Mouse (Mus musculus) stomach, postnatal 0 days (tissue): Measurements from ENCODE around the gene Llgl2. TPM values are rescaled to one million over a fixed set of nuclear protein-coding genes. Genes with fewer than 3 reads are reported as not detected.

ENCODE experiments used
- ATAC-seq: fragments of 200-750 bp; cut with Nextera tagmentation; 2 replicates; pipeline ENCODE4 v1.8.0; 2017; ENCODE audit not compliant: low FRiP score, low TSS enrichment
- DNase-seq: peaks from one replicate; pipeline ENCODE4 v3.0.0-alpha.2; 2016; ENCODE audit warnings: low spot score
- H3K27ac ChIP-seq: fragments of 300-500 bp; sonication (generic); replicated peaks from 2 replicates; pipeline ENCODE4 v1.5.1; 2014; ENCODE audit warnings: mild to moderate bottlenecking, control low read depth
- H3K27me3 ChIP-seq: fragments of 300-500 bp; sonication (generic); 2 replicates; pipeline ENCODE4 v1.6.1; 2014; ENCODE audit warnings: low read length; ENCODE audit not compliant: control insufficient read depth, insufficient read depth
- H3K36me3 ChIP-seq: fragments of 300-500 bp; sonication (generic); 2 replicates; pipeline ENCODE4 v1.6.1; 2014; ENCODE audit warnings: low read length, mixed read lengths; ENCODE audit not compliant: control insufficient read depth, insufficient read depth
- H3K4me1 ChIP-seq: fragments of 300-500 bp; sonication (generic); replicated peaks from 2 replicates; pipeline ENCODE4 v1.6.1; 2014; ENCODE audit warnings: antibody characterized with exemption; ENCODE audit not compliant: control insufficient read depth, insufficient read depth
- H3K4me2 ChIP-seq: fragments of 300-500 bp; sonication (generic); replicated peaks from 2 replicates; pipeline ENCODE4 v1.6.1; 2014; ENCODE audit warnings: low read depth, mild to moderate bottlenecking, control low read depth, moderate library complexity
- H3K4me3 ChIP-seq: fragments of 300-500 bp; sonication (generic); 2 replicates; pipeline ENCODE4 v1.5.1; 2014; ENCODE audit warnings: low read depth, low read length, control low read depth
- H3K9ac ChIP-seq: fragments of 300-500 bp; sonication (generic); 2 replicates; pipeline ENCODE4 v1.6.1; 2014; ENCODE audit warnings: mild to moderate bottlenecking, low read length, control low read depth, mixed read lengths
- H3K9me3 ChIP-seq: fragments of 300-500 bp; sonication (generic); 2 replicates; pipeline ENCODE4 v1.6.1; 2016; ENCODE audit warnings: low read length; ENCODE audit not compliant: control insufficient read depth
- CTCF ChIP-seq: IDR thresholded peaks from 2 replicates; pipeline ENCODE4 v1.5.1; 2016; ENCODE audit warnings: antibody characterized with exemption, low read depth, mild to moderate bottlenecking, moderate library complexity
- EP300 ChIP-seq: optimal IDR thresholded peaks from 2 replicates; pipeline ENCODE3; 2016; ENCODE audit warnings: antibody characterized with exemption
- WGBS: fragments of 180-500 bp; shearing (Covaris S2); extraction: QIAGEN DNeasy Blood & Tissue Kit; methylation state at CpG from one replicate; pipeline ENCODE4 v1.1.7; 2014; 5-methylcytosine and 5-hydroxymethylcytosine counted together
- polyA plus RNA-seq: library from polyadenylated mRNA; unstranded; fragments of >200 nt; fragmentation: Nextera tagmentation; extraction: Ambion mirVana; gene quantifications from 2 replicates; pipeline ENCODE4 v1.2.1, GENCODE M21; 2015

Llgl2 gene
- polyA plus RNA-seq, 1 experiment from 2014 or later: 58.4 TPM

DNA sequence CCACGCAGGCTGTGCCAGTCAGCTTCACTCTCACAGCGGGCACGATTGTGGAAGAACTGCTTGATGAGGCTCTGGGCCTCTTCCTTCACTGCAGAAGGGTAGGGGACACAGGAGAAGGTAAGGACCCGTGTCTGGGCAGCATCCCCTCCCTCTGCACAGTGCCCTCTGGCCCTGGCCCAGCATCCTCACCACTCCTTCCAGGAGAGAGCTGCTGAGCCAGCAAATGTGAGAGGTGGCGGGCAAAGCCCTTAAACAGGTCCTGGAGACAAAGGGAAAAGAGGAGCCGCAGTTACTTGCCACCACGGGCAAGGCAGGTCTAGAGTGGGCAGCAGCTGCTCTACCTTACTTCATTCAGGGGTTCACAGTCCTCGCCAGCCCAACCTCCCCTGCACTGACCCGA, 69.2 kb downstream of the Llgl2 start:
- no peaks in the 10 kb centered on the region for H3K27me3 ChIP-seq
- no peaks in the 10 kb centered on the region for H3K9me3 ChIP-seq
- 85% methylated on average over 9 of the region's 9 CpGs for WGBS
- H3K4me1 ChIP-seq: no peaks in the 10 kb centered on the region
- DNase-seq (no peak), ATAC-seq (no peak)
- TF ChIP-seq EP300 (no peak), CTCF (no peak)
- no peak overlapping the region for H3K9ac ChIP-seq
- peaks cover 8% of the 10 kb centered on the region; the same call in 1 of the 2 replicates for H3K36me3 ChIP-seq
- no peak overlapping the region for H3K4me3 ChIP-seq
- H3K27ac ChIP-seq: no peak overlapping the region
- no peak overlapping the region for H3K4me2 ChIP-seq

DNA sequence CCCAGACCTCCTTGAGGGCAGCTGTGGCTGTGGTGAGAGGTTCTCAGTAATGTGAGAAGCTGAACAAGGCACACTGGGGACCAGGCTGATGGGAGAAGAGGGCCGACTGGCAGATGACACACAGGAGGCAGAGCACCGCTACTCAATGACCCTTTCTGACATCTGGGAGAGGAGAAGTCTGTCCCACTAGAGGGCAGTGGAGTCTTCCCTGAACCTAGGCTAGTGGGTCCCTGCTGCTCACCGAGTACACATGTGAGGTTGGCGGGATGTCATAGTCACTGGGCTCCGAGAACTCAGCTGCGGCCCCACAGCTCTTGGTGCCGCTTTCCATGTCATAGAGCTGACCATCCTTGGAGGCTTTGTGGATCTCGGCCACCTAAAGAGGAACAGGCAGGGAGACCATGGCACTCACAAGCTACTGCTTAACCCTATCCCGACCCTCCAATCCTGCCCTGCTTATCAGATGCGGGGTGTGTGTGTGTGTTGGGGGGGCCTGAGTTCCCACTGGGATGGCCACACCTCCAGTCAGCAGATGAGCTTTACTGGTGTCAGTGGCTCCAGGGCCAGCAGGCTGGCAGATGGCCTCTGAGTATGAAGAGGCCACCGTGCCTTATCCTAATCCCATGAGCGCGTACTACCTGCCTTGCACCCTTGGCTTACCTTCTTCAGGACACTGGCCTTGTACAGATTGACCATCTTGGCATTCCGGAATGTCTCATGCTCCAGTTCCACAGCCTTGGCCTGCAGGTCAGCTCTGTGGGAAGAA, 71.1 kb downstream of the Llgl2 start:
- no peak overlapping the region for H3K4me3 ChIP-seq
- H3K9me3 ChIP-seq: no peaks in the 10 kb centered on the region
- 69% methylated on average over 14 of the region's 14 CpGs for WGBS
- TF ChIP-seq EP300: no peak
- peak; percentile 69 for TF ChIP-seq CTCF
- H3K36me3 ChIP-seq: peaks cover 8% of the 10 kb centered on the region; the same call in 1 of the 2 replicates
- ATAC-seq (no peak), DNase-seq (peak; percentile 47)
- H3K27ac ChIP-seq: no peak overlapping the region
- no peak overlapping the region for H3K9ac ChIP-seq
- H3K27me3 ChIP-seq: no peaks in the 10 kb centered on the region
- H3K4me2 ChIP-seq: no peak overlapping the region
- 0 out of 2 replicates have a peak, but pooled peaks cover 7% of the 10 kb centered on the region for H3K4me1 ChIP-seq

DNA sequence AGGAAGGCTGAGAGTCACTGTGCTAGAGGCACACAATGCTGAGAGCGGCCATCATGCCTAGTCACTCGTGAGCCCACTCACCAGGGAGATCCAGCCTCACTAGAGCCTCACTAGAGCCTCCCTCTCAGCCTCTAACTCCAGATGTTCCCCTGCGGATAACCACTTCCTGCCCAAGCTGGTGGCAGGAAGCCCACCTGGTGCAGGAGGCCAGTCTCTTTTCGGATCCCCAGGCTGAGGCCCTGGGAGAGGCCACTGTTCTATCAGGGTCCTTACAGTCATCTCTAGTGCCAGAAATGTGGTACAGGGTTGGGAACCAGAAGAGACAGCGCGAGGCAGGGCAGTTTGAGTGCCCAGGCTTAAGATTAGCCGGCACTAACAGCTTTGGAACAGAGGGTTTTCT, 74.6 kb downstream of the Llgl2 start:
- no peak for DNase-seq
- Histone ChIP-seq H3K4me3 (no peak overlapping the region), H3K36me3 (peaks cover 6% of the 10 kb centered on the region; the same call in 1 of the 2 replicates), H3K4me1 (peaks cover 14% of the 10 kb centered on the region), H3K9ac (no peak overlapping the region), H3K9me3 (no peaks in the 10 kb centered on the region), H3K27ac (peak overlapping the region; percentile 20; the same call in 1 of the 2 replicates), H3K4me2 (no peak overlapping the region), H3K27me3 (no peaks in the 10 kb centered on the region)
- TF ChIP-seq CTCF (no peak), EP300 (no peak)
- 84% methylated on average over 7 of the region's 7 CpGs for WGBS
- no peak for ATAC-seq

DNA sequence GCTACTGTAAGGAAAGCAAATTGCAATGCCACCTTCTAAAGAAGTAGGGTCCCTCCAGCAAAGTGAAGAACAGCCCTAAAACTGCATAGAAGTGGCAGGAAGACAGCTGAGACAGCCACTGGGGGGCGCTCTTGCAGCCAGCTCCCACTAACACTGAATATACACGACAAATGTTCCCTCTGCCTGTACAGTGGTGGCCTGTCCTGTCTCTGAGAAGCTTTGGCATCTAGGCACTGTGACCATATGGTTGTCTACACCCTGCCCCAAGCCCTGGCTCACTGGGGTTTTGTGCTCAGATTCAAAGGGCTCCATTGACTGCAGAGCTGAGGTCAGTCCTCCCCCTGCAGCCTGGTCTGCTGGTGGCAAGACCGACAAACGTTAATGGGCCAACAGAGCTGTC, 75.0 kb downstream of the Llgl2 start:
- Histone ChIP-seq H3K36me3 (peaks cover 4% of the 10 kb centered on the region; the same call in 1 of the 2 replicates), H3K27ac (no peak overlapping the region; the same call in 1 of the 2 replicates), H3K4me2 (no peak overlapping the region), H3K4me1 (peaks cover 18% of the 10 kb centered on the region), H3K9me3 (no peaks in the 10 kb centered on the region), H3K27me3 (no peaks in the 10 kb centered on the region), H3K9ac (no peak overlapping the region), H3K4me3 (no peak overlapping the region)
- TF ChIP-seq EP300 (no peak), CTCF (peak; percentile 76)
- peak; percentile 77 for DNase-seq
- WGBS: 30% methylated on average over 4 of the region's 4 CpGs
- no peak for ATAC-seq

DNA sequence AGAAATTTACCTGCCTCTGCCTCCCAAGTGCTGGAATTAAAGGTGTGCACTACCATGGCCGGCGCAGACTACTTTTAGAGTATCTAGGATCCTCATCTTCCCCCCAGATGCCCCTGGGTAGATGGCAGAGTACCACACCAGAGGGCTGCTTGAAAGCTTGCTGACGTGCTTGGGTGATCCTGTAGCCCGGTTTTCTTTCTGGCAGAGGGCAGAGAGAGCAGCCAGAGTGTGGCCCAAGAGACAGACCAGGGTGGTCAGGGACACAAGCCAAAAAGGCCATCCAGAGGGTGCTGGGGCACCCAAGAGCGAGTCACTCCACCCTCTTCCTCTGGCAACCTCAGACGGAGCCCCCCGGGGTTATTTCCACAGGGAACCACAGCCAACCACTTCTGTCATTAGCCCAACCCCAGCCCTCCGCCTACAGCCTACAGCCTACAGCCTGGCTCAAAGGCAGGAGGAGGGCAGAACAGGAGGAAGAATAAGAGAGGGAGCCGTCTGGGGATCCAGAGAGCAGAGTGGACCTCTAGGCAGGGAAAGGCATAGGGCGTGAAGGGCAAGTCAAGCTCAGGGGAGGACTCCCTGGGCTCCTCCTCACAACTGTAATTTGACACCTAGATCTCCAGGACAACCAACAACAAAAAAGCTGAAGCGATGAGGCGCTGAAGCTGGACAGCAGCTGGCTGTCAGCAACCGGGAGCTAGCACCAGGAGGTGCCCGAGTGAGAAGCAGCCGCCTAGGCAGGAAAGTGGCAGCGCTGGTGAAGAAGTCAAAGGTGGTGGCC, 75.8 kb downstream of the Llgl2 start, which contains the start of gene Smim5:
Smim5 (plus strand) TSS at position 481 of the 781 bp plus-strand sequence.
- no peak within 1 kb of the TSS for H3K4me3 ChIP-seq
- peak within 1 kb of the TSS; percentile 11; the same call in 1 of the 2 replicates for H3K4me2 ChIP-seq
- peak; percentile 74 for DNase-seq
- H3K9ac ChIP-seq: peak within 1 kb of the TSS; percentile 27; the same call in 1 of the 2 replicates
- H3K36me3 ChIP-seq: peaks cover 4% of the 10 kb centered on the region; the same call in 1 of the 2 replicates
- WGBS: 29% methylated on average over 16 of the region's 16 CpGs
- H3K27me3 ChIP-seq: no peaks in the 10 kb centered on the region
- H3K9me3 ChIP-seq: no peaks in the 10 kb centered on the region
- TF ChIP-seq CTCF (peak; percentile 40; the same call in 1 of the 2 replicates), EP300 (no peak)
- peak within 1 kb of the TSS; percentile 53; the same call in 1 of the 2 replicates for H3K27ac ChIP-seq
- H3K4me1 ChIP-seq: peaks cover 19% of the 10 kb centered on the region
- peak; percentile 50 for ATAC-seq
